Mouse (Mus musculus): ENCODE results near the gene Bcl2a1d. TPM values are rescaled to one million over a fixed set of nuclear protein-coding genes. Genes with fewer than 3 reads are reported as not detected.
A peak's percentile ranks its signal among the peaks of the same experiment; 100 is the strongest.
"Not testable (repeated sequence)": the region's sequence is repeated elsewhere in the genome, so short reads cannot be mapped to it uniquely, and the experiment has no call there.

Bcl2a1d gene
- total RNA-seq (2022), result 1 to 10 TPM in 3 of 4 experiments, under 1 TPM in 1; 0.95 to 3.3 (median 1.6) TPM

DNA sequence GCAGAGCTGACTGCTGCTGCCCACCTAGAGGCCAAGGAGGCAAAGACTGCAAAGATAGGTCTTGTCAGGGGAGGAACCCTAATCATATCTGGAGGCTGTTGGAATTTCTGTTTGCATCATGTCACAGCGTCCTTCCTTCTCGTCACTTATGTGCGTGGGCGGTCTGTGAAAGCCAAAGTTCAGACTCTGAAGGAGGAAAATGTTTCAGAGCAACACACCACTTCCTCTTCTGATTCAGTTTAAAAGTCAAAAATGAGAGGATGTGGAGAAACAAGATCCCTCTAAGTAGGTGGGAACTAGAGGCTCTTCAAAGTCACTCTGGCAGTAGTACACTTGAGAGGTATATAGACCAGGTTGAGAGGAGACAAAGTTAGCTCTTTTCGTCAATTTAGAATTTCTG, at the start of gene Bcl2a1d:
Gene Bcl2a1d (minus strand): TSS at position 187 of the 400 bp plus-strand sequence.
- not testable (repeated sequence) for DNase-seq

- DNase-seq, result not testable (repeated sequence)
Measured at GRCm38 (mm10) chr9:88770239-88770638, 38.5 kb upstream of the Bcl2a1d start.

DNA sequence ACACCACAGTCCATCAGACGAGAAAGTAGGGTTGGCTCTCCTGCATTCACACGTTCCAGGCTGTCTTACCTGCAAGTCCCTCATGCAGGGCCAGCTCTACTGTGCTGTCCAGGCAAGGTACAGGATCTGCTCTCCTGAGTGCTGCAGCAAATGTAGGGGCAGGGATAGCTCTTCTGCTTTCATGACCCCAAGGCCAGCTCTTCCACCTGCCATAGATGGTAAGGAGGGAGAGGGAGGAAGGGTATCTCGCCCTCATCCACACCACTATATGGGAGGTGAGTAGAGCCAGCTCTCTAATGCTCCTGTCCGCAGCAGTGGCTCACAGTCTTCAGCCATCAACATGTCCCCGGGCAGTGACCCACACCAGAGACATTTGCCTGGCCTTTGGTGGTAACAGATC, 37.8 kb upstream of the Bcl2a1d start:
- DNase-seq, result not testable (repeated sequence)

GRCm38 (mm10) chr9:88746687-88747086, 15.0 kb upstream of the Bcl2a1d start:
- not testable (repeated sequence) for DNase-seq

DNA sequence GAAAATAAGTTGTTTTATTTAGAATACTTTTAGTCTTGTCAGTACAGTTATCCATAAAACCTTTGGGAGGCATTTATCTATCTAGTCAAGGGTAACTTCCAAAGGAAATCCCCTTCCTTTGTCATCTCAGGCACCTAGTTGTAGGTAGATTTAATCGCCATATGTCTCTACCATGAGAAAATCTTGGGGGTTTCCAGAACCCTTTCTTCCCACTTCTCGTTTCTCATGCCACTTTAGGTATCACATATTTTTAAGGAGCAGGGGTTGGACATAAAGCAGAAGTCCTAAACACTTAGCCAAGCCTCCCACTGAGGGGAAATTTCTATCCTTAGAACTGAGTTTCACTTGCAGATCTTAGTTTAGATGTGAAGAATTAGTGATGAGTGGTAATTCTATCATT, 14.3 kb upstream of the Bcl2a1d start:
- DNase-seq, result not testable (repeated sequence)

- not testable (repeated sequence) for DNase-seq
Measured at GRCm38 (mm10) chr9:88735289-88735688, 3.6 kb upstream of the Bcl2a1d start.

DNA sequence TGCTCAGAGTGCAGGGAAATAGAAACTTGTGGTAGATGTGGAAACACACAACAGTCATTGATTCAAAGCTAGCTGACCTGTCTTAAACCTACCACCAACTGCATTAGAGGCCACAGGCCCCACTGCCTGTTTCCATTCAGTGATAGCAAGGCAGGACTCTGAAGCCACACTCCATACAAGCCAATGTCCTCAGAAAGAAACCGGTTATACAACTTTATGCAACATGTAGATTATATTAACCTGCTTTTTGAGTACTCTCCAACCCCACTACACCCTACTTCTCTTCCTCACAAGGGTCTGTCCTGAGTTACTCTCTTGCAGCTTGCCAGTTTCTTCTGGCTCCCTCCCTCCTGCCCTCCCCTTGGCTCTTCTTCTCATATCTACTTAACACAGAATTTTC, 1.5 kb upstream of the Bcl2a1d start:
- DNase-seq, result not testable (repeated sequence)

GRCm38 (mm10) chr9:88732334-88732733, 620 bp upstream of the Bcl2a1d start:
- DNase-seq, result not testable (repeated sequence)

- not testable (repeated sequence) for DNase-seq
Measured at GRCm38 (mm10) chr9:88728311-88728710, 3.4 kb downstream of the Bcl2a1d start.

GRCm38 (mm10) chr9:88721628-88722027, 10.1 kb downstream of the Bcl2a1d start:
- not testable (repeated sequence) for DNase-seq

DNA sequence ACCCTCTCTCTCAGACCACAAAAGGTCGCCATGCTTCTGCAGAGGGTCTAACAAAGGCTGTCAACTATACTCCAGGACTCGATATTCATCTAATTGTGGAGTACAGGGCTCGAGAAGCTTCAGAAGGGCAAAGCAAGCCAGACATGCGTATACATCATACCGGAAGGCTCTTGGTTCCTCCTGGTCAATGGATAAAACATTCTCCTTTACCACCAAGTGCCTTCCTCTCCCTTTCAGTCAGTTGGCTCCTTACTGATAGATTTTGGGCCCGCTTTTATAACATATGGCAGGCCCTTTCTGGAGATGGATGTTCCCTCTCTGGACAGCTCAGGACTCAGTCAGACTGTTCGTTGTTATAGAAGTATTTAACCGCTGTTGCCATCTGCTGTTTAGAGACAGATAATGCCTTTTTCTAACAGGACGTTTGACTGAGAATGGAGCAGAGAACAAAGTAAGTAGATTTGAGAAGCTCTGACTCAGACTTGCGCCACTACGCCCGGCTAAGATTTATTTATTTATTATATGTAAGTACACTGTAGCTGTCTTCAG, 11.7 kb downstream of the Bcl2a1d start, which contains the start of gene Mthfsl:
Gene Mthfsl (minus strand): TSS at position 308 of the 549 bp plus-strand sequence.
- DNase-seq, result peak; percentile 56

GRCm38 (mm10) chr9:88719073-88719921, 12.4 kb downstream of the Bcl2a1d start:
- peak; percentile 17 for DNase-seq

DNA sequence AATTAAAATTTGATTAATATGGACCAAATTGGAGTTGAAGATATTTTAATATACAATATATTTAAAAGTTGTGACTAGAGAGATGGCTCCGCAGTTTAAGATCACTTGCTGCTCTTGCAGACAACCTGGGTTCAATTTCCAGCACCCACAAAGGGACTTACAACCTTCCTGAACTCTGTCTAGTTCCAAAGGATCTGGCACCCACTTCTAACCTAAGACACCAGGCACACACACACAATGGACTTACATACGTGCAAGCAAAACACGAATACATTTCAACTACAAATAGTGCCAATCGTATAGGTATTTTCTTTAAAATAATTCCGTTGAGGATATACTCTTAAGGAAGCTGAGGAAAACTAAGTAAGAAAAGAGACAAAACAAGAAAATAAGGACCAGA, 13.1 kb downstream of the Bcl2a1d start:
- DNase-seq, result not testable (repeated sequence)

DNA sequence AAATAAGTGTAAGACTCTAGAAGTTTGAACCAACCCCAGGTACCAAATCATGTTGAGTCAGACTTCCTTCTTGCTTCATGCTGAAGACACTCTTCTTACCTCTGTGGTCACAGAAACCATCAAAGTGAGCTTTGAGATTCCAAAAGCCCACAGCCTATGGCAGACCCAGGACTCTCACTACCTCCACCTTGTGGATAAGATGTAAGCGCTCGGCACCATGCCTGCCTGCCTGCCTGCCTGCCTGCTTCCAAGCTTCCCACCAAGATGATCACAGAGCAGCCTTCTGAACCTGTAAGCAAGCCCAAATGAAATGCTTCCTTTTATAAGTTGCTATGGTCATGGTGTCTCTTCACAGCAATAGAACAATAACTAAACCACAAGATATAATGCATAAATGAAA, 13.6 kb downstream of the Bcl2a1d start:
- DNase-seq, result not testable (repeated sequence)

DNA sequence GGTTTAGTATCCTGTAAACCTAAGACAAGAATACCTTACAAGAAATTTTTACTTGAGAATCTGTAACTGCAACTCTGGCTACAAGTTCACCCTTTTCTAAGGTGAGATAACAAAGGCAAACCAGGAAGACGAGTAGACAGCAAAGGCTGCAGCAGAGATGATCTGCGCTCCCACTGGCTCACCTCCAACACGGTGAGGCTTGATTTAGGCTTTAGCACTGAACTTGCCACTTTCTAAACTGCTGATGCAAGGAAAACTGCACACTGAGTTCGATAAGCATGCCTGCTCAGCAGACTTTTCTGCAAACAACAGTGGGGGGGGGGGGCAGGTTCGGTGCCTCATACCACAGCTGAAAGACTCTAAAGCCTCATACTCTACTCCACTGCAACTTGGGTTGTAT, 17.2 kb downstream of the Bcl2a1d start:
- not testable (repeated sequence) for DNase-seq

GRCm38 (mm10) chr9:88712164-88712749, 19.5 kb downstream of the Bcl2a1d start:
- DNase-seq, result not testable (repeated sequence)

GRCm38 (mm10) chr9:88710910-88711438, 20.7 kb downstream of the Bcl2a1d start:
- DNase-seq, result not testable (repeated sequence)

GRCm38 (mm10) chr9:88710439-88710838, 21.3 kb downstream of the Bcl2a1d start:
- DNase-seq, result not testable (repeated sequence)

DNA sequence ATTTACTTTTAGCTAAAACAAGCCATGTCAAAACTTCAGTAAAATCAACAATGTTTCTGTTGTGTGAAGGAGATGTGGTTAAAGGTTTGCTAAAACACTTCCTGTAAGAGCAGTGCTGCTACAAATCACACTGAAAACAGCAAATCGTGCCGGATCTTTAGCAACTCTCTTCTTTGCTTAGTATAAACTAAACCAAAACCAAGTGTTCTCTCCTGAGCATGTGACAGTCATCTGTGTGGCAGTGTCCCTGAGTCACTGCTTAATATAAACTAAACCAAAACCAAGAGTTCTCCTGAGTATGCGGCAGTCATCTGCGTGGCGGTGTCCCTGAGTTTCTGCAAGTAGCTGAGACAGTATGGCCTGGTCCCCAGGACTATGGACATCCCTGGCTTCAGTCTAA, 21.9 kb downstream of the Bcl2a1d start:
- not testable (repeated sequence) for DNase-seq

DNA sequence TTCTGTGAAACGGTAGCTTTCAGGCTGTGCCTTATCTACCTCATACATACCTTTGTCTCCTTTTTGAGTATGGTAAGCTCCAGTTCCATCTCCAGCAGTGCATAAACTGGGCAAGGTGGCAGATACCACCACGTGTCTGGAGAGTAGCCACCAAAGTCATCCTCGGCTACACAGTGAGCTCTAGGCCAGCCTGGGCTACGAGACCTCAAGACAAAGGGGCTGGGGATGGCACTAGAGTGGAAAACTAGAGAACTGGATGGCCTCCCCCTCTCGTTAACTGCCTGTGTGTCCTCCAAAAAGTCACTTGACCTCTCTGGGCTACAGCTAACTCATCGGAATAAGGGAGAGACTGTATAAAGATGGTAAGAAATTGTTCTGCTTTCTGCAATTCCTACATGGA, 22.4 kb downstream of the Bcl2a1d start:
- no peak for DNase-seq

GRCm38 (mm10) chr9:88706700-88707099, 25.0 kb downstream of the Bcl2a1d start:
- no peak for DNase-seq

DNA sequence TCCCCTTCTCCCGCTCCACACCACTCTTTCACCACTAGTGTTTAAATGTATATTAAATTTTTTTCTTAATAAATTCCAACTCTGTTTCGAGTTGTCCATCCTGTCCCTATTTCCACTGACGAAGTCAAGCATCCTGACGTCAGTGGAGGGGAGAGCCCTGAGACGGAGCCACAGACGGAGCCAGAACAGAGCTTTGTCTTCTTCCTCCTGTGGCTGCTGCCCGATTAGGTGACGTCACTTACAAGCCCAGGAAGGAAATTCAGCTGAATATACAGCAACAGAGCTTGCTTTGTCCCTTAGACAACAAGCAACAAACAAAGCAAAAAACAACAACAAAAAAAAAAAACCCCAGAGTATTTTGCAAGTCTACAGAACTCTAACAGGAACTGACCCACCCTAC, 26.6 kb downstream of the Bcl2a1d start:
- not testable (repeated sequence) for DNase-seq

GRCm38 (mm10) chr9:88698746-88699145, 33.0 kb downstream of the Bcl2a1d start:
- DNase-seq, result not testable (repeated sequence)
